Mouse (Mus musculus) stomach, postnatal 0 days (tissue): ENCODE data around the gene Glg1.

ENCODE experiments used
- CTCF ChIP-seq: IDR thresholded peaks from 2 replicates; pipeline ENCODE4 v1.5.1; 2016; ENCODE audit warnings: antibody characterized with exemption, low read depth, mild to moderate bottlenecking, moderate library complexity
- EP300 ChIP-seq: optimal IDR thresholded peaks from 2 replicates; pipeline ENCODE3; 2016; ENCODE audit warnings: antibody characterized with exemption

DNA sequence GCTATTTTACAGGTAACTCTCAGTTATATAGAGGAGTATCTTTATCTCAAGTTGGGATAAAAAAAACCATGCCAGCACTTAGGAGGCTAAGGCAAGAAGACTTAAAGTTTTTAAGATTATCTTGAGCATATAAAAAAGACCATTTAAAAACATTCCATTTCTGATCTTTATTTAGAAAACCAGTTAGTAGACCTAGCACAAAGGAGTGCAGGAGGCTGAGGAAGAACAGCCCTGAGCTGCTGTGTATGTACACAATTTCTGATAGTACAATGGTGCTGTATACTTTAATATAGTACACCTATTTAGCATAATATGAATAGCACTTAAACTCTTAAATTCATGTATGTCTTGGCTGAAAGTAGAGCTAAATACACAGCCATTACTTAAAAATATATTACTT, 10.9 kb downstream of the Glg1 start:
- TF ChIP-seq EP300 (no peak), CTCF (no peak)
